Mouse (Mus musculus) CH12.LX (cell line): ENCODE data around the gene Gm35549.

Source experiments
- CTCF ChIP-seq, 2 experiments: IDR thresholded peaks in 1 of 2; conservative IDR thresholded peaks in 1 of 2; 2 replicates each; pipeline ENCODE4 v1.5.1; 2011 to 2012; ENCODE audit warnings: low read depth in 2 of 2, low read length in 2 of 2, improper control_type of control experiment in 1 of 2, inconsistent platforms in 1 of 2, mild to moderate bottlenecking in 1 of 2, moderate library complexity in 1 of 2
- GABPA ChIP-seq: IDR thresholded peaks from 2 replicates; pipeline ENCODE4 v1.6.1; 2012; ENCODE audit warnings: low read depth, low read length, improper control_type of control experiment, inconsistent platforms; ENCODE audit not compliant: insufficient replicate concordance
- JUND ChIP-seq: conservative IDR thresholded peaks from 2 replicates; pipeline ENCODE4 v1.6.1; 2011; ENCODE audit warnings: low read depth, low read length, improper control_type of control experiment
- MAFK ChIP-seq: IDR thresholded peaks from 2 replicates; pipeline ENCODE4 v1.6.1; 2011; ENCODE audit warnings: low read length, improper control_type of control experiment; ENCODE audit not compliant: insufficient replicate concordance
- MYC ChIP-seq: IDR thresholded peaks from 2 replicates; pipeline ENCODE4 v1.6.1; 2011; ENCODE audit warnings: low read depth, mild to moderate bottlenecking, improper control_type of control experiment, low read length
- NELFE ChIP-seq: IDR thresholded peaks from 2 replicates; pipeline ENCODE4 v1.6.1; 2011; ENCODE audit warnings: low read depth, low read length, improper control_type of control experiment
- POLR2AphosphoS2 ChIP-seq: IDR thresholded peaks from 2 replicates; pipeline ENCODE4 v1.6.1; 2011; ENCODE audit warnings: low read depth, low read length, improper control_type of control experiment
- SIN3A ChIP-seq: IDR thresholded peaks from 2 replicates; pipeline ENCODE4 v1.6.1; 2012; ENCODE audit warnings: low read length, improper control_type of control experiment, inconsistent platforms

DNA sequence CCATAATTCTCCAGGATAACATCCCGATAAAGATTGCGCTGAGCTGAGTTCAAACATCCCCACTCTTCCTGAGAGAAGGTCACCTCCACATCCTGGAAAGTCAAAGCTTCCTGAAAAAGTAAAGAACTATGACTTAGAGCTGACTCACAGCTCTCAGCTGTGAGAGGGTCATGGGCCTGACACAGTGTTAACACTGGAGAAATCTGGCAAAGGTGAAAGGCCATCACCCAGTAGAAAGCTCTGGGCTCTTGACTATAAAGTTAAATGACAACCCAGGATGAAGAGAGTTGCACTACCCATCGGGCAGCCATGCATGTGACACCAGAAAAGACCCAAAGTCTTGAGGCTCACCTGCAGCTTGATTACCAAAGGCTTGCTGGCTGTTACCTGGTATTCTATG lies 12.9 kb upstream of the Gm35549 start:
- no peak for TF ChIP-seq NELFE
- TF ChIP-seq MAFK: no peak
- TF ChIP-seq JUND: no peak
- TF ChIP-seq CTCF (conservative IDR thresholded peaks at IDR 0.05 in 1 of 2, IDR thresholded peaks at IDR 0.05 in 1 of 2; ENCODE audit: low read depth in 2 of 2, low read length in 2 of 2): no peak
- TF ChIP-seq SIN3A: no peak
- no peak for TF ChIP-seq POLR2AphosphoS2
- no peak for TF ChIP-seq GABPA
- TF ChIP-seq MYC: no peak
